20 mouse cellular contexts compared by ENCODE assay signal in the genomic region with DNA sequence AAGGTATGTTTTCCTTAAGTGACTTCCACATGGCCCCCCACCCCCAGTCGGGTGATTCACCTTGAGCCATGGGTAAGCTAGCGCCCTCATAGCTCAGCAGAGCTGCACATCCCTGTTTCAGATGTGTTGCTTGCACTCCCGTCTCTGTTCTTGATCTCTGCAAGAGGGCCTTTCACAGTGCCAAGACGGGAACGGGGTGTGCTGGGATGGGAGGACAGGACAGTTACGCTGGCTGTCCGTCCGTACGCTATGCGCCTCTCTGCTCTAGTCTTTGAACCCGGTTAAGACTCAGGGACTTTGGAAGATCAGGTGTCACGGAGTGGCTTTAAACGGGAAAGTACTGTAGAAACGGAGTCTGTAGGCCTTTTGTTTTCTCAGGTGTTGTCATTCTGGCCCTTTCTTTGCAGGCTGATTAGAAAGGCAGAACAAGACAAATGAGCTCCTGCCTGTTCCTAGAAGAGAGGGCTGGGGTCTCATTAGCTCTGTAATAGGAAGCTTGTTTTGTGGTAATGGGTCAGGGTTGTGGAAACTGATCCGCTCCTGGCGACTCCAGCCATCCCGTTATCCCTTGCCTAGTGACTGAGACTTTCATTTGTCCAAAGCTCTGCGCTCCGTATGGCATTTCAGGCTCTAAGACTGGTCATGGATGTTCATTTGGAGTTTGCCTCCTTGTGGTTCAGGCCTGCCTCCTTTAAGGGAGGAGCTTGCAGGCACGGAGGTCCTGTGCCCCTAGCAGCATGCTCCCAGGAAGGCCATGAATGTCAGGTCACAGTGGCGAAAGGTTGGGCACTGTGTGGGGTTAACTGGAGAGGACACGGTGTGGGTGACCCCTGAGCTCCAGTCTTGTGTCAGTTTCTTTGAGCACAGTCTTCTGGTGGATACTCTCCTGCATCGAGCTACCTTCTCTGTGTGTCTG. TPM values are rescaled to one million over a fixed set of nuclear protein-coding genes. Genes with fewer than 3 reads are reported as not detected.
DNase-seq lines count a peak whose midpoint lies in the region; ATAC-seq and TF ChIP-seq lines count a peak whose summit lies in the region.
"Had no signal": no experiment of that assay in that cellular context is flagged by ENCODE, and none has a peak within 500 bp of the region (broad histone marks: within the 10 kb centered on the region; RNA-seq: fewer than 3 reads in every experiment).

No protein-coding gene starts in this region.

- 88% methylated on average over 23 of the region's 23 CpGs for WGBS in intestine, postnatal 0 days
- 88% methylated on average over 23 of the region's 23 CpGs for WGBS in intestine, embryonic 15.5 days
- WGBS in embryonic facial prominence, embryonic 13.5 days, result 55% methylated on average over 23 of the region's 23 CpGs

- H3K4me1 ChIP-seq in intestine, postnatal 0 days (replicated peaks; ENCODE audit: control insufficient read depth, insufficient read depth, low read length), result peaks cover 8% of the 10 kb centered on the region
- H3K4me1 ChIP-seq in intestine, embryonic 15.5 days (replicated peaks), result peaks cover 14% of the 10 kb centered on the region
- H3K4me1 ChIP-seq in testis, adult 2 months (ENCODE audit: control insufficient read depth, insufficient read depth, low read length), result peaks cover 8% of the 10 kb centered on the region
- H3K4me1 ChIP-seq in embryonic facial prominence, embryonic 13.5 days, result peaks cover 19% of the 10 kb centered on the region

- no peak overlapping the region for H3K4me2 ChIP-seq in intestine, postnatal 0 days (replicated peaks; ENCODE audit: low read depth)
- H3K4me2 ChIP-seq in intestine, embryonic 15.5 days (replicated peaks), result no peak overlapping the region
- no peak overlapping the region for H3K4me2 ChIP-seq in embryonic facial prominence, embryonic 13.5 days
- H3K4me2 ChIP-seq: neural tube, embryonic 13.5 days had no signal

- no peak for ATAC-seq in intestine, postnatal 0 days
- no peak for ATAC-seq in intestine, embryonic 15.5 days
- ATAC-seq in embryonic facial prominence, embryonic 13.5 days (ENCODE audit: insufficient number of reproducible peaks, insufficient read depth, low FRiP score, low TSS enrichment, low read depth), result no peak
- ATAC-seq: forebrain, embryonic 16.5 days had no signal

- no peak overlapping the region for H3K4me3 ChIP-seq in intestine, postnatal 0 days (ENCODE audit: low read depth, low read length)
- no peak overlapping the region for H3K4me3 ChIP-seq in intestine, embryonic 15.5 days (replicated peaks)
- H3K4me3 ChIP-seq in testis, adult 2 months (ENCODE audit: control insufficient read depth, low read depth, low read length), result peak overlapping the region; percentile 62
- H3K4me3 ChIP-seq in embryonic facial prominence, embryonic 13.5 days, result no peak overlapping the region
- H3K4me3 ChIP-seq: megakaryocyte, embryonic 14.5 days; neural tube, embryonic 13.5 days had no signal

- no peaks in the 10 kb centered on the region for H3K9me3 ChIP-seq in intestine, postnatal 0 days (ENCODE audit: control insufficient read depth)
- no peaks in the 10 kb centered on the region for H3K9me3 ChIP-seq in intestine, embryonic 15.5 days
- H3K9me3 ChIP-seq in embryonic facial prominence, embryonic 13.5 days, result no peaks in the 10 kb centered on the region
- H3K9me3 ChIP-seq: megakaryocyte, embryonic 14.5 days; neural tube, embryonic 13.5 days had no signal

- H3K27ac ChIP-seq in intestine, postnatal 0 days (ENCODE audit: low read depth, low read length), result peak overlapping the region; percentile 28; the same call in 1 of the 2 replicates
- H3K27ac ChIP-seq in intestine, embryonic 15.5 days, result no peak overlapping the region
- no peak overlapping the region for H3K27ac ChIP-seq in testis, adult 2 months (ENCODE audit: control insufficient read depth, insufficient read depth, low read depth, low read length)
- H3K27ac ChIP-seq in embryonic facial prominence, embryonic 13.5 days, result no peak overlapping the region
- H3K27ac ChIP-seq: neural tube, embryonic 13.5 days had no signal

- intact Hi-C loops in left cerebral cortex, postnatal 36 days (cut with DNase I), result no loop called here

- no peak for DNase-seq in testis, postnatal 14 days (ENCODE audit: low spot score)
- no peak for DNase-seq in left cerebral cortex, postnatal 36 days (ENCODE audit: low spot score in 2 of 2)
- DNase-seq in left cerebral cortex, adult 11 months (ENCODE audit: low spot score), result no peak
- DNase-seq: adrenal gland, postnatal 10 days; cerebellum, adult 18-20 months; cerebellum, postnatal 36 days; layer of hippocampus, adult 9-11 months; lung, postnatal 10 days; spleen, adult 18-20 months had no signal

- TF ChIP-seq POLR2A in testis, adult 2 months (IDR thresholded peaks at IDR 0.05; ENCODE audit: control insufficient read depth, low read depth, low read length), result peak; percentile 35; the same call in 1 of the 2 replicates

- no peak for TF ChIP-seq CTCF in intestine, postnatal 0 days (IDR thresholded peaks at IDR 0.05; ENCODE audit: low read depth)
- no peak for TF ChIP-seq CTCF in testis, adult 2 months (IDR thresholded peaks at IDR 0.05; ENCODE audit: control insufficient read depth, insufficient read depth, insufficient replicate concordance, low read depth, low read length)

- H3K36me3 ChIP-seq in intestine, postnatal 0 days (ENCODE audit: control insufficient read depth, insufficient read depth), result peaks cover 58% of the 10 kb centered on the region
- H3K36me3 ChIP-seq in intestine, embryonic 15.5 days, result peaks cover 40% of the 10 kb centered on the region
- H3K36me3 ChIP-seq in testis, adult 2 months (ENCODE audit: control insufficient read depth, insufficient read depth, low read length), result peaks cover 3% of the 10 kb centered on the region
- H3K36me3 ChIP-seq in embryonic facial prominence, embryonic 13.5 days, result peaks cover 71% of the 10 kb centered on the region

- no peaks in the 10 kb centered on the region for H3K27me3 ChIP-seq in intestine, postnatal 0 days (replicated peaks; ENCODE audit: control insufficient read depth, insufficient read depth, low read length)
- H3K27me3 ChIP-seq in intestine, embryonic 15.5 days (replicated peaks), result no peaks in the 10 kb centered on the region
- no peaks in the 10 kb centered on the region for H3K27me3 ChIP-seq in testis, adult 2 months (ENCODE audit: control insufficient read depth, insufficient read depth, low read length)
- no peaks in the 10 kb centered on the region for H3K27me3 ChIP-seq in embryonic facial prominence, embryonic 13.5 days
- H3K27me3 ChIP-seq: megakaryocyte, embryonic 14.5 days; neural tube, embryonic 13.5 days had no signal

- H3K9ac ChIP-seq in intestine, postnatal 0 days (ENCODE audit: low read depth, low read length), result no peak overlapping the region
- no peak overlapping the region for H3K9ac ChIP-seq in intestine, embryonic 15.5 days
- H3K9ac ChIP-seq in embryonic facial prominence, embryonic 13.5 days, result 0 out of 2 replicates have a peak overlapping the region, but pooled peaks have one; percentile 36
- H3K9ac ChIP-seq: neural tube, embryonic 13.5 days had no signal

RNA-seq across cellular contexts. Expression of gene Mllt11, which starts 3.7 kb away (rescaled TPM):
- polyA plus RNA-seq in intestine, postnatal 0 days (2015; fragmentation: Nextera tagmentation; extraction: Ambion mirVana), result 10.1 and 10.6 TPM in 2 replicates
- polyA plus RNA-seq in intestine, embryonic 15.5 days (2015; fragmentation: Nextera tagmentation; extraction: Ambion mirVana), result 19.0 and 20.2 TPM in 2 replicates
- polyA plus RNA-seq in testis, adult 2 months (2012; rRNA removed), result 744 and 839 TPM in 2 replicates
- 18.8 and 20.3 TPM in 2 replicates for polyA plus RNA-seq in embryonic facial prominence, embryonic 13.5 days (2015; fragmentation: Nextera tagmentation; extraction: Ambion mirVana)
- total RNA-seq in left cerebral cortex, postnatal 36 days (2021), result 100 to 1,000 TPM; 292 to 336 TPM

RNA-seq across cellular contexts. Expression of gene Gm128, which starts 5.8 kb away (rescaled TPM):
- polyA plus RNA-seq in intestine, postnatal 0 days (2015; fragmentation: Nextera tagmentation; extraction: Ambion mirVana), result 0.14 and 0.16 TPM in 2 replicates
- 0.16 and 0.20 TPM in 2 replicates for polyA plus RNA-seq in intestine, embryonic 15.5 days (2015; fragmentation: Nextera tagmentation; extraction: Ambion mirVana)
- polyA plus RNA-seq in testis, adult 2 months (2012; rRNA removed), result 603 and 652 TPM in 2 replicates
- 0.46 and 0.61 TPM in 2 replicates for polyA plus RNA-seq in embryonic facial prominence, embryonic 13.5 days (2015; fragmentation: Nextera tagmentation; extraction: Ambion mirVana)
- under 1 TPM; 0.20 to 0.27 TPM for total RNA-seq in left cerebral cortex, postnatal 36 days (2021)
- polyA plus RNA-seq: forebrain, embryonic 16.5 days; hindbrain, embryonic 11.5 days had no signal

RNA-seq across cellular contexts. Expression of gene Cdc42se1, which starts 7.1 kb away (rescaled TPM):
- polyA plus RNA-seq in intestine, postnatal 0 days (2015; fragmentation: Nextera tagmentation; extraction: Ambion mirVana), result 59.4 and 64.9 TPM in 2 replicates
- polyA plus RNA-seq in intestine, embryonic 15.5 days (2015; fragmentation: Nextera tagmentation; extraction: Ambion mirVana), result 70.2 and 74.3 TPM in 2 replicates
- polyA plus RNA-seq in testis, adult 2 months (2012; rRNA removed), result 95.8 and 99.6 TPM in 2 replicates
- polyA plus RNA-seq in embryonic facial prominence, embryonic 13.5 days (2015; fragmentation: Nextera tagmentation; extraction: Ambion mirVana), result 89.6 and 91.2 TPM in 2 replicates
- 10 to 100 TPM; 64.4 to 68.0 TPM for total RNA-seq in left cerebral cortex, postnatal 36 days (2021)

RNA-seq across cellular contexts. Expression of gene Bnipl, which starts 15.3 kb away (rescaled TPM):
- polyA plus RNA-seq in intestine, postnatal 0 days (2015; fragmentation: Nextera tagmentation; extraction: Ambion mirVana), result not detected in 2 replicates
- 0.36 and 0.56 TPM in 2 replicates for polyA plus RNA-seq in intestine, embryonic 15.5 days (2015; fragmentation: Nextera tagmentation; extraction: Ambion mirVana)
- 1.9 and 2.0 TPM in 2 replicates for polyA plus RNA-seq in testis, adult 2 months (2012; rRNA removed)
- polyA plus RNA-seq in embryonic facial prominence, embryonic 13.5 days (2015; fragmentation: Nextera tagmentation; extraction: Ambion mirVana), result 4.9 and 6.2 TPM in 2 replicates
- total RNA-seq in left cerebral cortex, postnatal 36 days (2021), result under 1 TPM; 0.39 to 0.86 TPM
- total RNA-seq: granulocyte monocyte progenitor cell, adult 5-6 weeks; midbrain, postnatal 0 days had no signal
- polyA plus RNA-seq: liver, embryonic 16.5 days; midbrain, postnatal 0 days; neural tube, embryonic 13.5 days had no signal

RNA-seq across cellular contexts. Expression of gene Gabpb2, which starts 17.9 kb away (rescaled TPM):
- polyA plus RNA-seq in intestine, postnatal 0 days (2015; fragmentation: Nextera tagmentation; extraction: Ambion mirVana), result 3.1 and 4.6 TPM in 2 replicates
- 8.0 and 8.5 TPM in 2 replicates for polyA plus RNA-seq in intestine, embryonic 15.5 days (2015; fragmentation: Nextera tagmentation; extraction: Ambion mirVana)
- polyA plus RNA-seq in testis, adult 2 months (2012; rRNA removed), result 5.2 and 5.6 TPM in 2 replicates
- 13.9 and 14.2 TPM in 2 replicates for polyA plus RNA-seq in embryonic facial prominence, embryonic 13.5 days (2015; fragmentation: Nextera tagmentation; extraction: Ambion mirVana)
- 10 to 100 TPM in 1 of 2 experiments, 1 to 10 TPM in 1; 6.3 to 13.4 TPM for total RNA-seq in left cerebral cortex, postnatal 36 days (2021)

Comparison
In these comparisons a context has a peak if more than half of its experiments do, and no peak if none do; other contexts are left out.
1. RNA of gene Mllt11, which starts 3.7 kb away (polyA plus RNA-seq): 744 to 839 TPM in testis, adult 2 months; 19.0 to 20.2 TPM in intestine, embryonic 15.5 days, 18.8 to 20.3 TPM in embryonic facial prominence, embryonic 13.5 days and 10.1 to 10.6 TPM in intestine, postnatal 0 days; every median in the first group is over 10 times any median in the second.
2. RNA of gene Gm128, which starts 5.8 kb away (polyA plus RNA-seq): 603 to 652 TPM in testis, adult 2 months; 0.46 to 0.61 TPM in embryonic facial prominence, embryonic 13.5 days, 0.16 to 0.20 TPM in intestine, embryonic 15.5 days and 0.14 to 0.16 TPM in intestine, postnatal 0 days; every median in the first group is over 100 times any median in the second.